Mouse (Mus musculus): ENCODE measurements around the gene Pard3b. TPM values are rescaled to one million over a fixed set of nuclear protein-coding genes. Genes with fewer than 3 reads are reported as not detected.

Gene Pard3b
- polyA plus RNA-seq, 1 experiment = 0.69 TPM

DNA sequence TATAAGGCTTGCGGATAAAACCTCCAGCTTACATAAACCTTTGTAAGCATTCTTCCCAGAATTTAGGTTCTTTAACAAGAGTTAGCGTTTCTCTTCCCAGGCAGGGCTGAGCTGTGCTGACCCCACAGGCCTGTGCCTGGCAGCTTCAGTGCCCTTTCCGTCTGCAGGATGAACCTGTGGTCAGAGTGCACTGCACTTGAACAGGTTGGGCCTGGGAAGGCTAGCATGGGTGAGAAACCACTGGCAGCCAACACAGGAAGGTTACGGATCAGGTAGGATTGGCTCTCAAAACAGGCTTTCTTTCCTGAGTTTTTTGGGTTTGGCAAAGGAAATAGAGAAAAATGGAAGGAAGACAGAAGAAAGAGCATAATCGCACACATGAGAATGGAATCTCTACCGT lies 790.1 kb downstream of the Pard3b start:
- TF ChIP-seq CTCF (IDR thresholded peaks at IDR 0.05; ENCODE audit: extremely low read depth, insufficient read depth, insufficient read length, insufficient replicate concordance) (no peak), POLR2A (IDR thresholded peaks at IDR 0.05; ENCODE audit: low read depth, low read length) (no peak)
- no peaks in the 10 kb centered on the region for H3K27me3 ChIP-seq (ENCODE audit: control insufficient read depth, insufficient read depth, low read length)
- no peak overlapping the region for H3K27ac ChIP-seq (ENCODE audit: insufficient read depth, low read length)
- H3K36me3 ChIP-seq (ENCODE audit: control insufficient read depth, insufficient read depth, low read length) = no peaks in the 10 kb centered on the region
- H3K4me3 ChIP-seq (ENCODE audit: extremely low read depth, insufficient read depth, insufficient read length) = no peak overlapping the region
- 92% methylated on average over 6 of the region's 6 CpGs for WGBS
- H3K4me1 ChIP-seq (ENCODE audit: control insufficient read depth, insufficient read depth, insufficient read length) = no peaks in the 10 kb centered on the region
- no peak for DNase-seq (ENCODE audit: low read depth in 1 of 2, low spot score in 2 of 2)

DNA sequence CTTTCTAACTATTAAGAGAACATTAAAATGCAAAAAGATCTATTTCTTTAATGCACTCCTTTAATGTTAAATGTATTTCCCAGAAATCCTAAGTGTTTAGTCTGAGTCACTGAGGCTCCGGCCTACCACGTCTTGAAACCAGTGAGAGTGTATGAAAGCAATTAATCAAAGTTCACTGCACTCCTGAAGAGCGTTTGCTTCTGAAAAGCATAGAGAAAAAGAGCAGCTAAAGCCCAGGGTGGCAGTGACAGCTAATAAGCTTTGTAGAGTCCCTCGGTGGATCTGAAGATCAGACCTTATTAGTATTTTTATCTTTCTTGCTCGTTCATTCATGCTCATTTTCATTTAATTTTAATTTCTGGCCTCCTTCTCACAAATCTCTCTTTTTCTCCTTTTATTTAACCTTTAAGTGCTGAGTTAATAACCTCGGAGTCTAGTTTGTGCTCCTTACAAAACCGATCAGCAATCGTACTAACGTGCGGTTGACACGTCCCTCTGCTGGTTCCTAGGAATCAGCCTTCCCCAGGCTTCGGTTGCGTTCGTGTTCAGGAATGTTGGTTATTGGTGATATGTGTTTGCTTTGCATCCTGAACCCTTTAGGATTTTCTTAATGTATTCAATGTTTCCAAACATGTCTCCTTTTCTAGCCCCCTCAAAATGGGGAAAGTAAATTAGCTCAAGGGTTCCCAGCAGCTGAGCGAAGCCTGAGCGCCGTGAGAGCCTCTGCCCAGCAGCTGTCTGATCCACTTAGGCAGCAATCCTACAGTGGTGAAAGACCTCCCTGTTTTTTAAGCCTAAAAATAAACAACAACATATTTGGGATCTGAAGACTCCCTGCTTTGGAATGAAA lies 790.9 kb downstream of the Pard3b start:
- Histone ChIP-seq H3K4me1 (ENCODE audit: control insufficient read depth, insufficient read depth, insufficient read length) (no peaks in the 10 kb centered on the region), H3K27ac (ENCODE audit: insufficient read depth, low read length) (no peak overlapping the region), H3K27me3 (ENCODE audit: control insufficient read depth, insufficient read depth, low read length) (no peaks in the 10 kb centered on the region), H3K36me3 (ENCODE audit: control insufficient read depth, insufficient read depth, low read length) (no peaks in the 10 kb centered on the region), H3K4me3 (ENCODE audit: extremely low read depth, insufficient read depth, insufficient read length) (no peak overlapping the region)
- TF ChIP-seq POLR2A (IDR thresholded peaks at IDR 0.05; ENCODE audit: low read depth, low read length) = no peak
- no peak for TF ChIP-seq CTCF (IDR thresholded peaks at IDR 0.05; ENCODE audit: extremely low read depth, insufficient read depth, insufficient read length, insufficient replicate concordance)
- 93% methylated on average over 17 of the region's 17 CpGs for WGBS
- DNase-seq (ENCODE audit: low read depth in 1 of 2, low spot score in 2 of 2) = no peak

DNA sequence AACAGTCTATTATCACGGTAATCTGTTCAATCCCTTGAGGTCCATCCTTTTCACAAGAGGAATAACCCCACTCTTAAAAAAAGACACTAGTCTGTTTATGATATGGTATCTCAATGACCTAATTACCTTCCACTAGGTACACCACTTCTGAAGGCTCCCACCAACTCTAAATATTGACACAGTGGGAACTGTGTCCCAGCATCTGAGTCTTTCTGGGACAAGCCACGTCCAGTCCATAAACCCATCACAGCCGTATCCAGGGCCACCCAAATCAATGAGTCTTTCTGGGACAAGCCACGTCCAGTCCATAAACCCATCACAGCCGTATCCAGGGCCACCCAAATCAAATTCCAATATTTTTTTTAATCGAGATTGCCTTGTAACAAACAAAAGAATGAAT lies 792.4 kb downstream of the Pard3b start:
- Histone ChIP-seq H3K4me3 (ENCODE audit: extremely low read depth, insufficient read depth, insufficient read length) (no peak overlapping the region), H3K4me1 (ENCODE audit: control insufficient read depth, insufficient read depth, insufficient read length) (no peaks in the 10 kb centered on the region), H3K27ac (ENCODE audit: insufficient read depth, low read length) (no peak overlapping the region), H3K27me3 (ENCODE audit: control insufficient read depth, insufficient read depth, low read length) (no peaks in the 10 kb centered on the region), H3K36me3 (ENCODE audit: control insufficient read depth, insufficient read depth, low read length) (no peaks in the 10 kb centered on the region)
- DNase-seq (ENCODE audit: low read depth in 1 of 2, low spot score in 2 of 2) = no peak
- WGBS = 88% methylated on average over 6 of the region's 6 CpGs
- TF ChIP-seq POLR2A (IDR thresholded peaks at IDR 0.05; ENCODE audit: low read depth, low read length) (no peak), CTCF (IDR thresholded peaks at IDR 0.05; ENCODE audit: extremely low read depth, insufficient read depth, insufficient read length, insufficient replicate concordance) (no peak)

DNA sequence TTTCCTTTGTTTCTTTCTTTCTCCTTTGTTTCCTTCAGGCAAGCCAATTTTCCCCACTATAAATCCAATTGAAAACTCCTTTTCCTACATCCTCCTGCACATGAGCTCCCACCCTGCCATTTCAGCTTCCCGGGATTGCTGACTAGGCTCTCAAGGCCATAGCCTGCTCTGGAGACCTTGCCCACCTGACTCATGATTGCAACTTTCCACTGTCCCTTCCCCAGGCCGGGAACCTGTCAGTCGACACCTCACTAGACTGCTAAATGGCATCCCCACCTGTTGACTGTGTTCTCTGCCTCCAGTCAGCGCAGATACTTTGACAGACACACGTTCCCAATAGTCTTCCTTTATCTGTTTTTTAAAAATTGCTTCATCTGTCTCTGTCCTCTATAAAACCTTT lies 795.3 kb downstream of the Pard3b start:
- H3K36me3 ChIP-seq (ENCODE audit: control insufficient read depth, insufficient read depth, low read length) = no peaks in the 10 kb centered on the region
- 90% methylated on average over 5 of the region's 5 CpGs for WGBS
- H3K27me3 ChIP-seq (ENCODE audit: control insufficient read depth, insufficient read depth, low read length) = no peaks in the 10 kb centered on the region
- H3K4me1 ChIP-seq (ENCODE audit: control insufficient read depth, insufficient read depth, insufficient read length) = no peaks in the 10 kb centered on the region
- no peak for DNase-seq (ENCODE audit: low read depth in 1 of 2, low spot score in 2 of 2)
- H3K4me3 ChIP-seq (ENCODE audit: extremely low read depth, insufficient read depth, insufficient read length) = no peak overlapping the region
- H3K27ac ChIP-seq (ENCODE audit: insufficient read depth, low read length) = no peak overlapping the region
- TF ChIP-seq CTCF (IDR thresholded peaks at IDR 0.05; ENCODE audit: extremely low read depth, insufficient read depth, insufficient read length, insufficient replicate concordance) (no peak), POLR2A (IDR thresholded peaks at IDR 0.05; ENCODE audit: low read depth, low read length) (no peak)

DNA sequence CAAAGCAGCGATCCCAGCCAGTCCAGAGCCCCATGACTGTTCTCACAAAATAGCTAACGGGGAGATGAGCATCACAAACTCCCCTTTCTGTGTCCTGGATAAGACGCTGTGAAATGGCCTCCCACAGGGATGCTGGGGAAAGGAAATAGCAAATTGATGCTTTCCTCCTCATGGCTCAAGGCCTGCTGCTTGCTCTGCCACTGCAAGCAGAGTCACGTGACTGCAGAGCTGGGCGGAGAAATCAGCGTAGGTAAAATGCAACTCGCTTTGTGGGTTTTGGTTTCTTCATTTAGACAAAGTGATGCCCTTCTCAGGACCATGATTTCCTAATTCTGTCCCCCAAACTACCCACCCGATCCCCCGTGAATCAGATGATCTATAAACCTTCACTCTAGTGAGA lies 797.2 kb downstream of the Pard3b start:
- no peak for DNase-seq (ENCODE audit: low read depth in 1 of 2, low spot score in 2 of 2)
- TF ChIP-seq POLR2A (IDR thresholded peaks at IDR 0.05; ENCODE audit: low read depth, low read length) (no peak), CTCF (IDR thresholded peaks at IDR 0.05; ENCODE audit: extremely low read depth, insufficient read depth, insufficient read length, insufficient replicate concordance) (no peak)
- Histone ChIP-seq H3K4me1 (ENCODE audit: control insufficient read depth, insufficient read depth, insufficient read length) (no peaks in the 10 kb centered on the region), H3K27ac (ENCODE audit: insufficient read depth, low read length) (no peak overlapping the region), H3K4me3 (ENCODE audit: extremely low read depth, insufficient read depth, insufficient read length) (no peak overlapping the region), H3K36me3 (ENCODE audit: control insufficient read depth, insufficient read depth, low read length) (no peaks in the 10 kb centered on the region), H3K27me3 (ENCODE audit: control insufficient read depth, insufficient read depth, low read length) (no peaks in the 10 kb centered on the region)
- WGBS = 90% methylated on average over 9 of the region's 9 CpGs

DNA sequence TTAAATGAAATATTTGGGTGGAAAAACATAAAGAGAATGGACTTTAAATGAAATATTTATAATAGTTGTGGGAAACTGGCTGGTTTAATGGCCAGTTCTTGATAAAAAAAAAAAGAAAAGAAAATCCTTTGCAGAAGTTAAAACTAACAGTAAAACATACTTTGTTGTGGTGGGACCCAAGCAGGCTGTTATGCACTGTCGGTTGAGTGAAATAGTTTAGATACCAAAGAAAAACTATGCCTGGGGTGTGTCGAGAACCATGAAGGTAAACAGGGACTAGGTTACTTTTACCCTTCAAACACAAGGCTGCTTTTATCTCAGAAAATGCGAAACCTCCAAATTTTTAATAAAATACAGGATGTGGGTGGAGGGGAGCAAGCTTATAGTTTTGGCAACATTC lies 797.7 kb downstream of the Pard3b start:
- DNase-seq (ENCODE audit: low read depth in 1 of 2, low spot score in 2 of 2) = no peak
- Histone ChIP-seq H3K27me3 (ENCODE audit: control insufficient read depth, insufficient read depth, low read length) (no peaks in the 10 kb centered on the region), H3K4me1 (ENCODE audit: control insufficient read depth, insufficient read depth, insufficient read length) (no peaks in the 10 kb centered on the region), H3K4me3 (ENCODE audit: extremely low read depth, insufficient read depth, insufficient read length) (no peak overlapping the region), H3K36me3 (ENCODE audit: control insufficient read depth, insufficient read depth, low read length) (no peaks in the 10 kb centered on the region), H3K27ac (ENCODE audit: insufficient read depth, low read length) (no peak overlapping the region)
- WGBS = 72% methylated on average over 3 of the region's 3 CpGs
- no peak for TF ChIP-seq CTCF (IDR thresholded peaks at IDR 0.05; ENCODE audit: extremely low read depth, insufficient read depth, insufficient read length, insufficient replicate concordance)

DNA sequence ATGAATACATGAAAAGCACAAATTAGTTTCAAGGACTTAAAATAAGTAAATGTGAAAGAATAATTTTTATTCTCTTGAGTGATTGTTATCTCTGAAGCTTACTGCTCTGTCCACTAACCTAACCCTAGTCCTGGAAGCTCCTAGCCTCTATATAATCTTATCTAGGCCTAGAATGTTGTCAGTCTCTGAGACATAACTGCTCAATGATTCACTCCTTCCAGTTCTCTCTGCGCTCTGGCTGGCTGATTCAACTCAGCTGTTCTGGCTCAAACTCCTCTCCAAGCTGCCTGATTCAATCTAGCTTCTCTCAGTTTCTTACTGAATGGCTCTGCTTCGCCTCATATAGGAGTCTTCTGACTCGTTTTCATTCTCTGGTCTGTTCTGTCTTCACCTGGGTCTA lies 798.9 kb downstream of the Pard3b start:
- Histone ChIP-seq H3K4me3 (ENCODE audit: extremely low read depth, insufficient read depth, insufficient read length) (no peak overlapping the region), H3K36me3 (ENCODE audit: control insufficient read depth, insufficient read depth, low read length) (no peaks in the 10 kb centered on the region), H3K4me1 (ENCODE audit: control insufficient read depth, insufficient read depth, insufficient read length) (no peaks in the 10 kb centered on the region), H3K27me3 (ENCODE audit: control insufficient read depth, insufficient read depth, low read length) (no peaks in the 10 kb centered on the region), H3K27ac (ENCODE audit: insufficient read depth, low read length) (no peak overlapping the region)
- DNase-seq (ENCODE audit: low read depth in 1 of 2, low spot score in 2 of 2) = no peak
- TF ChIP-seq POLR2A (IDR thresholded peaks at IDR 0.05; ENCODE audit: low read depth, low read length) = no peak
- TF ChIP-seq CTCF (IDR thresholded peaks at IDR 0.05; ENCODE audit: extremely low read depth, insufficient read depth, insufficient read length, insufficient replicate concordance) = no peak
- 74% methylated on average over 3 of the region's 3 CpGs for WGBS

Data from spleen, adult 2 months (tissue).